Comparison of ENCODE assay signal across 16 mouse cellular contexts in genomic region chr11:97285852-97286775, GRCm38 (mm10). TPM values are rescaled to one million over a fixed set of nuclear protein-coding genes. Genes with fewer than 3 reads are reported as not detected.
DNase-seq lines count a peak whose midpoint lies in the region; ATAC-seq and TF ChIP-seq lines count a peak whose summit lies in the region.
"Had no signal": no experiment of that assay in that cellular context is flagged by ENCODE, and none has a peak within 500 bp of the region (broad histone marks: within the 10 kb centered on the region; RNA-seq: fewer than 3 reads in every experiment).

No protein-coding gene starts in this region.

- 58% methylated on average over 9 of the region's 9 CpGs for WGBS in heart, embryonic 13.5 days
- WGBS in heart, adult 2 months, result 64% methylated on average over 9 of the region's 9 CpGs
- WGBS in limb, embryonic 14.5 days, result 64% methylated on average over 9 of the region's 9 CpGs
- 78% methylated on average over 9 of the region's 9 CpGs for WGBS in limb, embryonic 10.5 days

- no peak for DNase-seq in heart, adult 2 months
- peak; percentile 52 for DNase-seq in limb, embryonic 14.5 days (ENCODE audit: low spot score)
- no peak for DNase-seq in limb, embryonic 10.5 days (ENCODE audit: low spot score)
- peak; percentile 34 for DNase-seq in brain, adult 2 months (ENCODE audit: low read depth, low spot score)
- no peak for DNase-seq in right cerebral cortex, postnatal 36 days (ENCODE audit: low spot score in 2 of 2)
- DNase-seq in cerebellum, adult 11-12 months, result no peak
- DNase-seq in lung, postnatal 25 days (ENCODE audit: low spot score), result no peak
- DNase-seq: cerebellum, postnatal 10 days; gastrocnemius, postnatal 25 days; thymus, postnatal 36 days had no signal

- H3K4me1 ChIP-seq in heart, embryonic 13.5 days, result peaks cover 11% of the 10 kb centered on the region
- peaks cover 2% of the 10 kb centered on the region for H3K4me1 ChIP-seq in heart, adult 2 months (ENCODE audit: control insufficient read depth, insufficient read depth, low read length)
- no peaks in the 10 kb centered on the region for H3K4me1 ChIP-seq in limb, embryonic 14.5 days (ENCODE audit: control insufficient read depth, insufficient read depth, low read length)
- H3K4me1 ChIP-seq in limb, embryonic 10.5 days, result no peaks in the 10 kb centered on the region
- H3K4me1 ChIP-seq: stomach, embryonic 15.5 days had no signal

- no peak overlapping the region for H3K9ac ChIP-seq in heart, embryonic 13.5 days
- no peak overlapping the region for H3K9ac ChIP-seq in heart, adult 2 months (ENCODE audit: low read depth, low read length)
- H3K9ac ChIP-seq in limb, embryonic 14.5 days (ENCODE audit: low read depth, low read length, severe bottlenecking), result no peak overlapping the region
- H3K9ac ChIP-seq: embryonic facial prominence, embryonic 13.5 days; lung, embryonic 15.5 days; stomach, embryonic 15.5 days had no signal

- intact Hi-C loops in heart, adult 2 months (cut with DNase I), result no loop called here

- TF ChIP-seq EP300 in heart, adult 2 months (IDR thresholded peaks at IDR 0.05; ENCODE audit: insufficient read depth, low read depth, low read length), result no peak

- no peak for ATAC-seq in heart, embryonic 13.5 days (ENCODE audit: extremely low read depth, insufficient number of reproducible peaks, low FRiP score, low TSS enrichment)
- ATAC-seq in limb, embryonic 14.5 days (ENCODE audit: low FRiP score, low read depth), result peak; percentile 41; the same call in 1 of the 2 replicates
- ATAC-seq: activated CD4-positive, CD25-positive, alpha-beta regulatory T cell, adult 4 months; forebrain, embryonic 16.5 days had no signal

- no peaks in the 10 kb centered on the region for H3K36me3 ChIP-seq in heart, embryonic 13.5 days
- H3K36me3 ChIP-seq in heart, adult 2 months (ENCODE audit: control insufficient read depth, insufficient read depth, low read length), result no peaks in the 10 kb centered on the region
- H3K36me3 ChIP-seq in limb, embryonic 14.5 days (ENCODE audit: control insufficient read depth, insufficient read depth, low read length), result no peaks in the 10 kb centered on the region
- no peaks in the 10 kb centered on the region for H3K36me3 ChIP-seq in limb, embryonic 10.5 days
- H3K36me3 ChIP-seq: embryonic facial prominence, embryonic 13.5 days; lung, embryonic 15.5 days; stomach, embryonic 15.5 days had no signal

- no peaks in the 10 kb centered on the region for H3K79me2 ChIP-seq in heart, adult 2 months (replicated peaks; ENCODE audit: control insufficient read depth, insufficient read depth, low read length)

- H3K4me3 ChIP-seq in heart, embryonic 13.5 days, result no peak overlapping the region
- H3K4me3 ChIP-seq in heart, adult 2 months, result no peak overlapping the region
- no peak overlapping the region for H3K4me3 ChIP-seq in limb, embryonic 14.5 days (replicated peaks; ENCODE audit: low read length)
- H3K4me3 ChIP-seq in limb, embryonic 10.5 days, result no peak overlapping the region
- H3K4me3 ChIP-seq: embryonic facial prominence, embryonic 13.5 days; lung, embryonic 15.5 days; stomach, embryonic 15.5 days had no signal

- no peaks in the 10 kb centered on the region; the same call in 1 of the 2 replicates for H3K27me3 ChIP-seq in heart, embryonic 13.5 days (replicated peaks)
- no peaks in the 10 kb centered on the region for H3K27me3 ChIP-seq in heart, adult 2 months (ENCODE audit: control insufficient read depth, insufficient read depth, low read length)
- H3K27me3 ChIP-seq in limb, embryonic 14.5 days (ENCODE audit: control insufficient read depth, insufficient read depth, low read length), result no peaks in the 10 kb centered on the region
- no peaks in the 10 kb centered on the region for H3K27me3 ChIP-seq in limb, embryonic 10.5 days (ENCODE audit: low read depth, poor library complexity, severe bottlenecking)
- H3K27me3 ChIP-seq: embryonic facial prominence, embryonic 13.5 days; lung, embryonic 15.5 days; stomach, embryonic 15.5 days had no signal

- no peak for TF ChIP-seq POLR2A in heart, adult 2 months (IDR thresholded peaks at IDR 0.05; ENCODE audit: insufficient read depth, low read depth, low read length)
- TF ChIP-seq POLR2A in limb, embryonic 14.5 days (IDR thresholded peaks at IDR 0.05; ENCODE audit: borderline replicate concordance, extremely low read depth, insufficient read depth, insufficient read length), result no peak

- no peak for TF ChIP-seq CTCF in heart, adult 2 months (IDR thresholded peaks at IDR 0.05)

- peak overlapping the region; percentile 17 for H3K27ac ChIP-seq in heart, embryonic 13.5 days (replicated peaks)
- H3K27ac ChIP-seq in heart, adult 2 months, result no peak overlapping the region
- no peak overlapping the region for H3K27ac ChIP-seq in limb, embryonic 14.5 days (replicated peaks; ENCODE audit: low read depth, low read length)
- H3K27ac ChIP-seq in limb, embryonic 10.5 days, result no peak overlapping the region
- H3K27ac ChIP-seq: embryonic facial prominence, embryonic 13.5 days; lung, embryonic 15.5 days; stomach, embryonic 15.5 days had no signal

- H3K9me3 ChIP-seq in heart, embryonic 13.5 days, result no peaks in the 10 kb centered on the region
- H3K9me3 ChIP-seq in limb, embryonic 14.5 days (ENCODE audit: control insufficient read depth, low read length), result no peaks in the 10 kb centered on the region
- no peaks in the 10 kb centered on the region for H3K9me3 ChIP-seq in limb, embryonic 10.5 days (replicated peaks)
- H3K9me3 ChIP-seq: embryonic facial prominence, embryonic 13.5 days; lung, embryonic 15.5 days; stomach, embryonic 15.5 days had no signal

- 0 out of 2 replicates have a peak overlapping the region, but pooled peaks have one; percentile 1 for H3K4me2 ChIP-seq in heart, embryonic 13.5 days
- no peak overlapping the region for H3K4me2 ChIP-seq in limb, embryonic 14.5 days (replicated peaks; ENCODE audit: low read depth, low read length, severe bottlenecking)
- H3K4me2 ChIP-seq: embryonic facial prominence, embryonic 13.5 days; lung, embryonic 15.5 days; stomach, embryonic 15.5 days had no signal

RNA-seq across cellular contexts. Expression of gene Npepps, which starts 5.7 kb away (rescaled TPM):
- 83.5 and 85.4 TPM in 2 replicates for polyA plus RNA-seq in heart, embryonic 13.5 days (2015; fragmentation: Nextera tagmentation; extraction: Ambion mirVana)
- 10 to 100 TPM; 77.7 to 80.1 TPM for total RNA-seq in heart, adult 2 months (2021)
- 24.1 and 38.2 TPM in 2 replicates for polyA plus RNA-seq in heart, adult 2 months (2012; rRNA removed)
- 54.6 and 63.5 TPM in 2 replicates for polyA plus RNA-seq in limb, embryonic 14.5 days (2012; rRNA removed)
- 73.9 and 83.6 TPM in 2 replicates for polyA plus RNA-seq in limb, embryonic 14.5 days (2014; fragmentation: Nextera tagmentation; extraction: Ambion mirVana)
- polyA plus RNA-seq in limb, embryonic 10.5 days (2016; fragmentation: Nextera tagmentation; extraction: Ambion mirVana), result 61.6 and 70.5 TPM in 2 replicates

RNA-seq across cellular contexts. Expression of gene Mrpl45, which starts 29.4 kb away (rescaled TPM):
- 51.7 and 56.7 TPM in 2 replicates for polyA plus RNA-seq in heart, embryonic 13.5 days (2015; fragmentation: Nextera tagmentation; extraction: Ambion mirVana)
- total RNA-seq in heart, adult 2 months (2021), result 10 to 100 TPM; 48.9 to 62.5 TPM
- 33.7 and 51.4 TPM in 2 replicates for polyA plus RNA-seq in heart, adult 2 months (2012; rRNA removed)
- polyA plus RNA-seq in limb, embryonic 14.5 days (2012; rRNA removed), result 20.3 and 22.7 TPM in 2 replicates
- polyA plus RNA-seq in limb, embryonic 14.5 days (2014; fragmentation: Nextera tagmentation; extraction: Ambion mirVana), result 42.4 and 42.8 TPM in 2 replicates
- 64.9 and 66.1 TPM in 2 replicates for polyA plus RNA-seq in limb, embryonic 10.5 days (2016; fragmentation: Nextera tagmentation; extraction: Ambion mirVana)

Comparison
In these comparisons a context has a peak if more than half of its experiments do, and no peak if none do; other contexts are left out.
1. DNase-seq: peak in limb, embryonic 14.5 days (single experiment) and brain, adult 2 months (single experiment); none in heart, adult 2 months (0 of 2), limb, embryonic 10.5 days (single experiment), right cerebral cortex, postnatal 36 days (0 of 2), cerebellum, adult 11-12 months (single experiment) and lung, postnatal 25 days (single experiment).